Mouse (Mus musculus) hindbrain, embryonic 10.5 days (tissue): ENCODE measurements at regions not wholly inside any gene's neighbourhood (a gene's known extent, or its start where the extent isn't known, plus 50 kb on each side); places are given as distances from the start of the nearest gene placed in this dataset.
A peak's percentile ranks its signal among the peaks of the same experiment; 100 is the strongest.

Experiments used
- DNase-seq: peaks from one replicate; pipeline ENCODE4 v3.0.0-alpha.2; 2017; ENCODE audit warnings: low spot score
- H3K27ac ChIP-seq: fragments of 300-500 bp; sonication (generic); 2 replicates; pipeline ENCODE4 v1.5.1; 2016; ENCODE audit warnings: mild to moderate bottlenecking, moderate library complexity
- H3K27me3 ChIP-seq: fragments of 300-500 bp; sonication (generic); 2 replicates; pipeline ENCODE4 v1.6.1; 2016; ENCODE audit warnings: mild to moderate bottlenecking; ENCODE audit not compliant: poor library complexity, insufficient read depth, severe bottlenecking
- H3K36me3 ChIP-seq: fragments of 300-500 bp; sonication (generic); 2 replicates; pipeline ENCODE4 v1.6.1; 2016; ENCODE audit warnings: mild to moderate bottlenecking, moderate library complexity
- H3K4me1 ChIP-seq: fragments of 300-500 bp; sonication (generic); replicated peaks from 2 replicates; pipeline ENCODE4 v1.6.1; 2016; ENCODE audit warnings: mild to moderate bottlenecking
- H3K4me3 ChIP-seq: fragments of 300-500 bp; sonication (generic); 2 replicates; pipeline ENCODE4 v1.5.1; 2016; ENCODE audit warnings: mild to moderate bottlenecking, moderate library complexity
- H3K9me3 ChIP-seq: fragments of 300-500 bp; sonication (generic); 2 replicates; pipeline ENCODE4 v1.6.1; 2016; ENCODE audit warnings: mild to moderate bottlenecking, moderate library complexity
- WGBS: fragments of 180-500 bp; shearing (Covaris S2); methylation state at CpG from one replicate; pipeline ENCODE4 v1.1.7; 2016; 5-methylcytosine and 5-hydroxymethylcytosine counted together

DNA sequence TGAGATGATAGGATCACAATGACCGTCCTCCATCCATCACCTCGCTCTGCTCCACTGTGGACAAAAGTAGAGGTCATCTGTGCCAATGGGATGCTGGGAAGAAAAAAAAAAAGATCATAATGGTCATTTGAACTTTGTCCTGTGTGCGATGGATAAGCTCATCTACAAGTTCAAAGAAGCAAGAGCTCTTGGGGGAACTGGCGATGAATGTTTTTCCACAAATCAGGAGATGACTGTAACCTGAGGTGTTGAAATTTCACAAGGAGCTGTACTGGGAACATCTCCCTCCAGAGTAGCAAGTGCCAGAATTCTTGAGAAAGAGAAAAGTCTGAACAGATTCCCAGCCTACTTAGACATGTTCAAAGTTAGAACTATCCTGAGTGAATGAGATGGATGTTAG is 287.0 kb downstream of the Tns3 start:
- no peaks in the 10 kb centered on the region for H3K36me3 ChIP-seq
- DNase-seq = no peak
- H3K27ac ChIP-seq = no peak overlapping the region
- no peaks in the 10 kb centered on the region for H3K4me1 ChIP-seq
- no peak overlapping the region for H3K4me3 ChIP-seq
- no peaks in the 10 kb centered on the region for H3K9me3 ChIP-seq
- WGBS = 85% methylated on average over 4 of the region's 4 CpGs
- no peaks in the 10 kb centered on the region for H3K27me3 ChIP-seq

DNA sequence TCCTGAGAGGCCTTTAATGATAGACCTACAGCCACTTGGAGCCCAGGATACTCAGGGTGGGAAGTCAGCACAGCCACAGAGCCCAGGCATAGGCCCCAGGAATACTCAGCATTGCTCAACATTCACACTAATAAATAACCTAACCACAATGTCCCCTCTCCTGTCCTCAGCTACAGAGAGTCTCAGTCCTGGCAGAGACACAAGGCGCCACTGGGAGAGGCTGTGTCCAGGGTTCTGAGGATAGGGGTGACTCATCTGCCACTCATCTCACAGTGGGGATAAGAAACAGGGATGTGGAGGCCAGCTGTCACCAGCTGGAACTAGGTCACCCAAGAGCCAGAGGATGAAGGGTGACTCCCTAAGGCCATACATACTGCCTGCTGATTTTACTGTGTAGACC is 298.8 kb downstream of the Tns3 start:
- no peaks in the 10 kb centered on the region for H3K4me1 ChIP-seq
- H3K4me3 ChIP-seq = no peak overlapping the region
- H3K36me3 ChIP-seq = no peaks in the 10 kb centered on the region
- no peak overlapping the region for H3K27ac ChIP-seq
- no peak for DNase-seq
- WGBS = 92% methylated on average over 1 of the region's 1 CpGs
- H3K9me3 ChIP-seq = no peaks in the 10 kb centered on the region
- no peaks in the 10 kb centered on the region for H3K27me3 ChIP-seq

DNA sequence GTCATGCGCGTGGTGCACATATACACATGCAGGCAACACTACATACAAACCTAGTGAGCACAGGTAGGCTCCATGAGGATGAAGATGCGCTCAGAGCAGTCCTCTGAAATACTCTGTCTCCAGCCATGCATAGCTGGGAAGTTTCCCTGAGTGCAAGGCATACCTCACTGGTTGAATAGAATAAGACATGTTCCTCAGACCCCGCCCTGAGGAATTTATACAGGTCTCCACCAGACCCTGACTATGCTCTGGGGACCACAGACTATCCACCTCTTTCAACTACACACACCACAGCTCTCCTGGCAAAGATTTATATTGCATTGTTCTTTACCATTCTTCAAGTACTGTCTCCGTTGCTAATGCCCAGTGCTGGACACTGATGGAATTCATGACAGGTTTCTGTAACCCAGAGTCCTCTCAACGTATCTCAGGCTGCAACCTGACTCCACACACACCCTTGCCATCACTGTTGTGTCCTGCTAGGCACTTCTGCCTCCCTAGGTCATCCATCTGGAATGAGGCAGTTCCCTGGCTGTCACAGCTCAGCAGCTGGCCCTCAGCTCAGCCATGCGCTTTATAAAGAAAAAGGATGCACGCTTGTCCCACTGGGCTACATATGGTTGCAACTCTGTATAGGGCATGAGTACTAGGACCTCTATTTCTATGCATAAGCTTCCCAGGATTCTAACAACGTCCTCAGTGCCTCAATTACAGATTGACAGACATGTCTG is 299.5 kb downstream of the Tns3 start:
- 77% methylated on average over 9 of the region's 9 CpGs for WGBS
- Histone ChIP-seq H3K36me3 (no peaks in the 10 kb centered on the region), H3K9me3 (no peaks in the 10 kb centered on the region), H3K4me1 (no peaks in the 10 kb centered on the region), H3K27me3 (no peaks in the 10 kb centered on the region), H3K4me3 (no peak overlapping the region), H3K27ac (no peak overlapping the region)
- no peak for DNase-seq

- Histone ChIP-seq H3K36me3 (no peaks in the 10 kb centered on the region), H3K27me3 (no peaks in the 10 kb centered on the region), H3K4me1 (no peaks in the 10 kb centered on the region), H3K4me3 (no peak overlapping the region), H3K27ac (no peak overlapping the region), H3K9me3 (no peaks in the 10 kb centered on the region)
- DNase-seq = no peak
- WGBS = 88% methylated on average over 14 of the region's 14 CpGs
These were observed 319.4 kb downstream of the Tns3 start for GRCm38 (mm10) chr11:8344938-8345337.

GRCm38 (mm10) chr11:8302347-8303188 is 361.8 kb downstream of the Tns3 start:
- Histone ChIP-seq H3K4me1 (no peaks in the 10 kb centered on the region), H3K36me3 (no peaks in the 10 kb centered on the region), H3K4me3 (no peak overlapping the region), H3K9me3 (no peaks in the 10 kb centered on the region), H3K27me3 (no peaks in the 10 kb centered on the region), H3K27ac (no peak overlapping the region)
- 56% methylated on average over 14 of the region's 14 CpGs for WGBS
- DNase-seq = peak; percentile 31

DNA sequence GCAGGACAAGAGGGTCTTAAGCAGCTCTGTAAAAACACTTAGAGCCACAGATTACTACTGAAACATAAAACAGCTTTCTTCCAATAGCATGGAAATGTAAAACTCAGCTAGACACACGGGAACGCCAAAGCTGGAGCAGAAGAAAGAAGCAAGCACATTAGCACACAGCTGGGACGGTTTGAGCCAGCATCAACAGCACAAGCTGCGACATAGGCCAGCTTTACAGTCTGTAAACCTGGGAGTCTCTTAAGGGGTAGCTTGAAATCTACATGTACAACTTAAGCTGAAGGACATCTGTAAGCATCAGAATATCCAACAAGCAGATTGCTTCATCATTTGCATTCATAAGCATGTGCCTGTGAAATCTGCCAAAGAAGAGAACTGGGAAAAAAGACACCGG is 366.9 kb downstream of the Tns3 start:
- H3K36me3 ChIP-seq = no peaks in the 10 kb centered on the region
- no peak for DNase-seq
- 83% methylated on average over 5 of the region's 5 CpGs for WGBS
- no peaks in the 10 kb centered on the region for H3K9me3 ChIP-seq
- H3K27me3 ChIP-seq = no peaks in the 10 kb centered on the region
- no peak overlapping the region for H3K4me3 ChIP-seq
- peaks cover 9% of the 10 kb centered on the region; the same call in 1 of the 2 replicates for H3K4me1 ChIP-seq
- H3K27ac ChIP-seq = no peak overlapping the region

GRCm38 (mm10) chr11:8293322-8294014 is 370.9 kb downstream of the Tns3 start:
- WGBS = 69% methylated on average over 6 of the region's 6 CpGs
- Histone ChIP-seq H3K27ac (no peak overlapping the region), H3K27me3 (no peaks in the 10 kb centered on the region)

DNA sequence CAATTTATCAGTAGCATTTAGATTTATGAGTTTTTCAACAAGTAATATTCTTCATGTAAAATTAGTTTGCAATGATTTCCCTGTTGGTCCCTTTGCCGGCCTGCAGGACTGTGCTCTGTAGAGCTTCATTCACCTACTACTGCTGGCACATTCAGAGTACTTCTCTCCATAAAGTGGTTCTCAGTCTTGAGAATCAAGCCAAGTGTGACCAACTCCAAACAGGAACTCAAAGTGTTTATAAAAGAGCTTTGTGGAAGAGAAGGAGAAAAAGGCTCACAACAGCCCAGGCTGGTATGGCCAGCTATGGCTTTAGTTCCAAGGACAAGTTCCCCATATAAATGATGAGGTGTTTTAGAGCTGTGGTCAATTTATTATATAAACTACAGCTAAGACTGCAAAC is 379.1 kb downstream of the Tns3 start:
- Histone ChIP-seq H3K4me3 (no peak overlapping the region), H3K36me3 (no peaks in the 10 kb centered on the region), H3K9me3 (no peaks in the 10 kb centered on the region), H3K4me1 (no peaks in the 10 kb centered on the region), H3K27ac (no peak overlapping the region), H3K27me3 (no peaks in the 10 kb centered on the region)
- no peak for DNase-seq
- WGBS = 94% methylated on average over 1 of the region's 1 CpGs

More at GRCm38 (mm10) chr11:8293322-8294014, 370.9 kb downstream of the Tns3 start:
- peak; percentile 4 for DNase-seq
- no peak overlapping the region for H3K4me3 ChIP-seq
- H3K36me3 ChIP-seq = no peaks in the 10 kb centered on the region
- H3K4me1 ChIP-seq = peaks cover 9% of the 10 kb centered on the region; the same call in 1 of the 2 replicates
- H3K9me3 ChIP-seq = no peaks in the 10 kb centered on the region

DNA sequence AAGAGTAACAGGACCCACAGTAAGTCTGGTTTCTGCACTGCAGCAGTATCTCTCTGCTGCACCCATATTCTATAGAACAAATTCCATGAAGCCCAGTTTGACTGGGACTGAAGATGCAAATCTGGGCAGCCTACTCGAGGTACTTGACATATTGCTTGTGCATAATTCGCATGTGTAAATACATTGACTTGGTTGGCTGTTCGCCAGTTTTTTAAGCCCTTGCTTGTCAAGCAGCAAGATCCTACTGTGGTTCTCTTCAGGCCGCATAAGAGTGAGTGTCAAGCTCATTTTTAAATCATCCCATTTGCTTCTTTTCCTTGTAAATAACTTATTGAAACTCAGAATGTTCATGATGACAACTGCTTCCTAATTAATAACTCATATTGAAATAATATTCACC is 389.1 kb downstream of the Tns3 start:
- no peaks in the 10 kb centered on the region for H3K9me3 ChIP-seq
- no peak overlapping the region for H3K4me3 ChIP-seq
- H3K27ac ChIP-seq = no peak overlapping the region
- no peaks in the 10 kb centered on the region for H3K4me1 ChIP-seq
- 83% methylated on average over 4 of the region's 4 CpGs for WGBS
- H3K36me3 ChIP-seq = no peaks in the 10 kb centered on the region
- no peaks in the 10 kb centered on the region for H3K27me3 ChIP-seq
- DNase-seq = no peak

- WGBS = 75% methylated on average over 2 of the region's 2 CpGs
- Histone ChIP-seq H3K27ac (no peak overlapping the region), H3K27me3 (no peaks in the 10 kb centered on the region), H3K36me3 (no peaks in the 10 kb centered on the region), H3K9me3 (no peaks in the 10 kb centered on the region), H3K4me3 (no peak overlapping the region), H3K4me1 (no peaks in the 10 kb centered on the region)
- DNase-seq = no peak
These were observed 395.2 kb downstream of the Tns3 start for GRCm38 (mm10) chr11:8269171-8269570.

- no peaks in the 10 kb centered on the region for H3K27me3 ChIP-seq
- H3K4me3 ChIP-seq = no peak overlapping the region
- no peaks in the 10 kb centered on the region for H3K4me1 ChIP-seq
- DNase-seq = no peak
- no peaks in the 10 kb centered on the region for H3K36me3 ChIP-seq
- 74% methylated on average over 2 of the region's 2 CpGs for WGBS
- H3K9me3 ChIP-seq = no peaks in the 10 kb centered on the region
- H3K27ac ChIP-seq = no peak overlapping the region
These were observed 410.3 kb downstream of the Tns3 start for GRCm38 (mm10) chr11:8254036-8254435.

DNA sequence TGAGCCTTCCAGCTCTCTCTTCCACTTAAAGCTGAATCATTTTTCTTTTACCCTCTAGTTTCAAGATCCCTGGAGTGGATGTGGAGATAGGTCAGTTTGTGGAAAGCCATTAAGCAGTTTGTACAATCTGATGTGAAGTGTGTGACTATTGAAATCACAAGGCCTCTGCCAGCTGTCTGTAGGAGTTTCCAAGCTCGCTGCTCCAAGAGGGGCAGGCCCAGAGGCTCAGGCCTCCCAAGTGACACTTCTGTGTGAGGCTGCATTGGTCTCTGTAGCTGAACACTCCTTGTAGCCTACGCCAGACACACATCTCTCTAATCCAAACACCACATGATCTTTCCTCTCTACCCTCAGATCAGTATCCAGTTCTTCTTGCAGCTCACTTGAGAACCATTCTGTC is 413.0 kb downstream of the Tns3 start:
- 82% methylated on average over 2 of the region's 2 CpGs for WGBS
- Histone ChIP-seq H3K27me3 (no peaks in the 10 kb centered on the region), H3K4me1 (no peaks in the 10 kb centered on the region), H3K27ac (no peak overlapping the region), H3K9me3 (no peaks in the 10 kb centered on the region), H3K4me3 (no peak overlapping the region), H3K36me3 (no peaks in the 10 kb centered on the region)
- DNase-seq = no peak

DNA sequence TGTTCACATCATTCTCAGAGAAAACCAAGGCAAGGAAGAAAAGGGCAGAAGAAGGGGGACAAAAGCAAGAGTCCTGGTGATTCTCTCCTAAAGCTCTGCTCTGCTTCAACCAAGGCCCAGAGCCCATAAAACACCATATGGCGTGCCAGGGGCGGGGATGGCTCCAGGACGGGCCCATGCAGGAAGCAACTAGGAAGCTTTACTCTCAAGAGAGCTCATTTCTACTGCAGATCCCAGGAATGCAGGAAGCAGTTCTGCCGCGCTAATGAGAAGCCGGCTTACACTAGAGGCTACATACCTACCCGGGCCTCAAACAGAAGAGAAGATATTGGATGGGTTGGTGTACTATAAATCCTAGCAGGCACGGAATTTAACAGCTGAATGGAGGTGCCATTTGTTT is 414.9 kb downstream of the Tns3 start:
- H3K36me3 ChIP-seq = no peaks in the 10 kb centered on the region
- 80% methylated on average over 8 of the region's 8 CpGs for WGBS
- H3K4me1 ChIP-seq = no peaks in the 10 kb centered on the region
- H3K27ac ChIP-seq = no peak overlapping the region
- no peaks in the 10 kb centered on the region for H3K27me3 ChIP-seq
- H3K4me3 ChIP-seq = no peak overlapping the region
- no peaks in the 10 kb centered on the region for H3K9me3 ChIP-seq
- DNase-seq = no peak
